Mouse (Mus musculus) midbrain, embryonic 12.5 days (tissue): ENCODE data around the gene Elk3. TPM values are rescaled to one million over a fixed set of nuclear protein-coding genes. Genes with fewer than 3 reads are reported as not detected.

Experiments
- ATAC-seq: fragments of 200-750 bp; cut with Nextera tagmentation; 2 replicates; pipeline ENCODE4 v1.8.0; 2017; ENCODE audit warnings: low read depth, moderate TSS enrichment, moderate library complexity; ENCODE audit not compliant: low FRiP score
- H3K27ac ChIP-seq: fragments of 300-500 bp; sonication (generic); replicated peaks from 2 replicates; pipeline ENCODE4 v1.5.1; 2016; ENCODE audit warnings: mild to moderate bottlenecking
- H3K27me3 ChIP-seq: fragments of 300-500 bp; sonication (generic); 2 replicates; pipeline ENCODE4 v1.6.1; 2016; ENCODE audit warnings: mild to moderate bottlenecking
- H3K36me3 ChIP-seq: fragments of 300-500 bp; sonication (generic); 2 replicates; pipeline ENCODE4 v1.6.1; 2016
- H3K4me1 ChIP-seq: fragments of 300-500 bp; sonication (generic); 2 replicates; pipeline ENCODE4 v1.6.1; 2016
- H3K4me2 ChIP-seq: fragments of 300-500 bp; sonication (generic); replicated peaks from 2 replicates; pipeline ENCODE4 v1.6.1; 2016; ENCODE audit warnings: mild to moderate bottlenecking, moderate library complexity
- H3K4me3 ChIP-seq: fragments of 300-500 bp; sonication (generic); 2 replicates; pipeline ENCODE4 v1.5.1; 2016; ENCODE audit warnings: mild to moderate bottlenecking
- H3K9ac ChIP-seq: fragments of 300-500 bp; sonication (generic); replicated peaks from 2 replicates; pipeline ENCODE4 v1.6.1; 2016; ENCODE audit warnings: mild to moderate bottlenecking, moderate library complexity
- H3K9me3 ChIP-seq: fragments of 300-500 bp; sonication (generic); 2 replicates; pipeline ENCODE4 v1.6.1; 2016; ENCODE audit warnings: mild to moderate bottlenecking
- WGBS: fragments of 180-500 bp; shearing (Covaris S2); methylation state at CpG from one replicate; pipeline ENCODE4 v1.1.7; 2016; 5-methylcytosine and 5-hydroxymethylcytosine counted together
- polyA plus RNA-seq: library from polyadenylated mRNA; unstranded; fragments of >200 nt; fragmentation: Nextera tagmentation; extraction: Ambion mirVana; gene quantifications from 2 replicates; pipeline ENCODE4 v1.2.1, GENCODE M21; 2016

The Elk3 gene
- polyA plus RNA-seq, 1 experiment from 2014 or later, result 11.3 TPM

DNA sequence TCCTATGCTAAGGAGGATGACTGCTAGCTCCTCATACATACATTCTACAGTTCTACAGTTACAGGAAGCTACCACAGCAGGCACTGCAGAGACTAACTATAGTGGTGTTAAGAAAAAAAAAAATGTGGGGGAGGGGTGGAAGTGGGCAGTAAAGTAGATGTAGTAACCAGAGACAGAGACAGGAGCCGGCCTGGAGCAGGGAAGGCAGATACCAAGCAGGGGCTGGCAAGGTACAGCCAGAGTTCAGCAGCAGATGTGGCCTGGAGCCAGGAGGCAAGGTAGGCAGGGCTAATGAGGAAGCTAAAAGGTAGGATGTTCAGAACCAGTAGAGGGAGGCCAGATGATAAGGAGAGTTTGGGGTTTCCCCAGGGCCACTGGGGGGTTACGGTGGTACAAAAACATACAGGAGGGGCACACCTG is 36.6 kb downstream of the Elk3 start:
- Histone ChIP-seq H3K4me3 (no peak overlapping the region), H3K27ac (no peak overlapping the region), H3K9ac (no peak overlapping the region)

DNA sequence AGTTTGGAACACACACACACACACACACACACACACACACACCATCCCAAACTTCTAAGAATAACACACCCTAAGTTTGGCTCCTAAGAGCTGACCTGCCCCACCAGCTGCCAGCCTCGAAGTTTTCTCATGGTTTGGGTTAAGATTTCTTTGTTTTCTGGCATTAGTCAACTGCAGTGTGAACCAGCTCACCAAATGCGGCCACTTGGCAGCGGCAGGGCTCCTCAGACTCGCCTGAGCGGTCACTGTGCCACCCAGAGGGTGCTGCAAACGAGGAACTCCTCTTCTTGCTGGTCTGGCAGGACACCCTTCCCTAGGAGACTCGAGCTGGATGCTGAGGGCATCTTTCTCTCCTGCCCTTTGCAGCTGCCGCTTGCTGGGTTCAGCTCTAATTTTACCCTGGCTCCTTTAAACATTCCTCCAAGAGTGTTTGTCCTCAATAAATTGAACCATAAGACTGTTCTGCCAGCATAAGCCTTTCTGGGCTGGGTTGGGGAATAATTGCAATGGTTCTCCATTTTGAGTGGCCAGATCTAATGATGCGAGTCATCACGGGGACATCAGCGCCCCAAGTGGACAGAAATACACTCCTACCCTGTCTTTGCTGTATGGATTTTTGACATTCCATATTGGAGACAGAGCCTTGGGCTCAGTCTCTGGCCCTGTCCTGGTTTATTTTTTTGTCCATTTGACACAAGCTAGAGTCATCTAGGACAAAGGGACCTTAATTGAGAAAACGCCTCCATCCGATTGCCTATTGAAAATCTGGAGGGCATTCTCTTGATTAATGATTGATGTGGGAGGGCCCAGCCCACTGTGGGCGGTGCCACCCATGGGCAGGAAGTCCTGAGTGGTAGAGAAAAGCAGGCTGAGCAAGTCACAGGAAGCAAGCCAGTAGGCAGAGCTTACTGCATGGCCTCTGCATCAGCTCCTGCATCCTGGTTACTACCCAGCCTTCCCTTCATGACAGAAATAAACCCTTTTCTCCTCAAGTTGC is 37.7 kb downstream of the Elk3 start:
- Histone ChIP-seq H3K27me3 (peaks cover 4% of the 10 kb centered on the region; the same call in 1 of the 2 replicates), H3K36me3 (no peaks in the 10 kb centered on the region), H3K4me2 (no peak overlapping the region), H3K27ac (no peak overlapping the region), H3K9ac (no peak overlapping the region), H3K4me3 (no peak overlapping the region), H3K9me3 (no peaks in the 10 kb centered on the region), H3K4me1 (peaks cover 28% of the 10 kb centered on the region)
- WGBS, result 83% methylated on average over 14 of the region's 14 CpGs
- no peak for ATAC-seq

More for the DNA sequence above, 36.6 kb downstream of the Elk3 start:
- no peak for ATAC-seq
- Histone ChIP-seq H3K4me1 (peaks cover 28% of the 10 kb centered on the region), H3K4me2 (no peak overlapping the region), H3K9me3 (no peaks in the 10 kb centered on the region), H3K27me3 (peaks cover 4% of the 10 kb centered on the region; the same call in 1 of the 2 replicates), H3K36me3 (no peaks in the 10 kb centered on the region)
- 78% methylated on average over 2 of the region's 2 CpGs for WGBS

DNA sequence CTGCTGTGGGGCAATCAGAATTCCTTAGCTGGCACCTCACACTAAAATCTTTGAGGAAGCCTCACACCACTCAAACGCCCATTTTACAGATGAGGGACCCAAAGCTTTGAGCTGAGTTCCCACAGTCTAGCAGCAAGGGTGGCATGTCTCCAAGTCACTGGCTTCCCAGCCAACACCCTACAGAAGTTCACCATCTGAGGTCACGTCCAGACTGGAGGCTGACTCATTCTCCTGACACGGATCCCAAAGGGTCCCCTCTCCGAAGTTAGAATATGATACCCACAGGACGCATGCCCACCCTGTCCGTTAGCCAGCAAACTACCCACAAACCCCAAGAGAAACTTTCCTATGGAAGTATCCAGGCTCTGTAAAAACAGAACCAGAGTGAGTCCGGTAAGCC is 39.1 kb downstream of the Elk3 start:
- Histone ChIP-seq H3K4me2 (no peak overlapping the region), H3K9ac (no peak overlapping the region), H3K9me3 (no peaks in the 10 kb centered on the region), H3K27ac (no peak overlapping the region), H3K4me1 (peaks cover 22% of the 10 kb centered on the region), H3K36me3 (no peaks in the 10 kb centered on the region), H3K27me3 (no peaks in the 10 kb centered on the region), H3K4me3 (no peak overlapping the region)
- WGBS, result 86% methylated on average over 7 of the region's 7 CpGs
- ATAC-seq, result no peak

DNA sequence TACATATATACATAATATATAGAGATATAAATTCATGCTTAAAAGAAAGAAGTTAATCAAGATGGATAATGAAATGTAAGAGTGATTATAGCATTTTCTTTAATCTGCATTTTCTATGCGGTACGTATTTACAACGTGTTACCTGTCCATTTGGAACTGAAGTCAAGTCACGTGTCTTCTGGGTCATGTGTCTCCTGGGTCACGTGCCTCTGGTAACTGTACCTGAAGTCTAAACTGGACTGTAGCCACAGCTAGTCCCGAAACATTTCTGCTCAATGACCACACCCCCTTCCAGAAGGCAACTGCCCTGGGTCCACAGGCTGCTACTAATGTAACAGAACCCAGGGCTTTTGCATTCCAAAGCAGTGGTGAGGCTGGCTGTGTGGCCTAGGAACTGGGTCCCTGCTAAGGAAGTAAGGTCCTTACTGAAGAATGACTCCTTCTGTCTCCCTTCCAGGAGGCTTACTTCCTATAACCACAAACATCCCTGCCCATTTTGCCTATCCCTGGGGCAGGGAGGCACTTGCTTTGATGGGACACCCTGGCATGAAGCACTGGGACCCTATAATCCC is 40.0 kb downstream of the Elk3 start:
- Histone ChIP-seq H3K36me3 (no peaks in the 10 kb centered on the region), H3K9ac (no peak overlapping the region), H3K4me1 (peaks cover 13% of the 10 kb centered on the region), H3K9me3 (no peaks in the 10 kb centered on the region), H3K4me3 (no peak overlapping the region), H3K27ac (no peak overlapping the region), H3K27me3 (no peaks in the 10 kb centered on the region), H3K4me2 (no peak overlapping the region)
- WGBS, result 89% methylated on average over 6 of the region's 6 CpGs
- no peak for ATAC-seq

DNA sequence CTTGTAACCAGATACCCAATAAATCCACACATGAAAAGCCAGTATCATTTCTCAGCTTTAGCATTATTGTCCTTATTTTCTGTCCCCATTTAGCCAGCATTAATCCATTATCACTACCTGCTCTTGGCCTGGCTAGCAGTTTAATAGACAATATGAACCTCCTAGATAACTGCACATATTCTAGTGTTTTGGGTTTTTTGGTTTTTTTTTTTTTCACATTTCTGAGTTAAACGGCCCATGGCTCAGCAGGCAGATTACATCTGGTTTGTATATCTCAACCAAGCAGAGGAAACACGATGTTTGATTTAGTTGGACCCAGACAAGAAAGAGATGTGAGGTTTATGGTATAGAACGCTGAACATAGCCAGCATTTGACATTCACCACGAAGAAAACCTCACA is 41.2 kb downstream of the Elk3 start:
- no peak for ATAC-seq
- Histone ChIP-seq H3K9me3 (no peaks in the 10 kb centered on the region), H3K4me2 (no peak overlapping the region), H3K9ac (no peak overlapping the region), H3K27ac (no peak overlapping the region), H3K27me3 (no peaks in the 10 kb centered on the region), H3K36me3 (no peaks in the 10 kb centered on the region), H3K4me3 (no peak overlapping the region), H3K4me1 (peaks cover under 1% of the 10 kb centered on the region; the same call in 1 of the 2 replicates)
- 82% methylated on average over 4 of the region's 4 CpGs for WGBS

DNA sequence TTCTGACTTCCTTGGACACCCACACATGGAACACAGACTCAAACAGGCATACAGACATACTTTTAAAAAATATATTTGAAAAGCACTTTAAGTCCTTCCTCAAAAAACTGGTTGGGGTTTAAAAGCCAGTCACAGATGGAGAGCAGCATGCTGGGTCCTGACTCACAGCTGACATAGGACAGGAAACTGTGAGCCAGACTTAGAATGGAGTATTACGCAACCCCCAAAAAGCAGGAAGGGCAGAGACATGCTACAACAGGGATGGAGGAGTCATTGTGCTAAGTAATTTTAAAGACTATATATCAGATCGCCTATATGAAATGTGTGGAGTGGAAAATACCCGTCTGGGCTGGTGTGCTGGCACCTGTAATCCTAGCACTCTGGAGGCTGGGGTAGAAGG is 42.6 kb downstream of the Elk3 start:
- H3K9ac ChIP-seq, result no peak overlapping the region
- no peaks in the 10 kb centered on the region for H3K27me3 ChIP-seq
- no peak overlapping the region for H3K4me2 ChIP-seq
- H3K4me3 ChIP-seq, result no peak overlapping the region
- ATAC-seq, result no peak
- WGBS, result 96% methylated on average over 3 of the region's 3 CpGs
- H3K9me3 ChIP-seq, result no peaks in the 10 kb centered on the region
- H3K4me1 ChIP-seq, result peaks cover 10% of the 10 kb centered on the region
- H3K36me3 ChIP-seq, result no peaks in the 10 kb centered on the region
- no peak overlapping the region for H3K27ac ChIP-seq

DNA sequence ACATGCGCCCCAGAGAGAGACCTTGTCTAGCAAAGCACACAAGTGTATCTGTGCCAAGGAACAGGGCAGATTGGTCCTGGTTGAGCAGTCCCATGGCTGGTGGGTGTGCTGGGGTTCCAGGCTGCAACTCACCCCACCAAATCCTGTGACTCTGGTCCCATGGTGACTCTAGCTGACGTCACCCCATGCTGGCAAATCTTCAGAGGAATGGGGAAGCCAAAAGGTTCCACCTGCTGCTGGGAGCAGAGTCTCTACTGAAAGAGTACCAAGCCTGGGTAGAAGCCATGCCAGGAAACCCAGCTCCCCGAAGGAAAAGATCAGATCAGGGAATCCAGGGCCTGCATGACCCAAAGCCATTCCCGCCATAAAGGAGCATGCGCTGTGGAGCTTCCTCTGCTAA is 43.4 kb downstream of the Elk3 start:
- no peak overlapping the region for H3K9ac ChIP-seq
- H3K27ac ChIP-seq, result no peak overlapping the region
- H3K4me2 ChIP-seq, result no peak overlapping the region
- H3K4me3 ChIP-seq, result no peak overlapping the region
- peaks cover 19% of the 10 kb centered on the region for H3K4me1 ChIP-seq
- H3K36me3 ChIP-seq, result no peaks in the 10 kb centered on the region
- ATAC-seq, result no peak
- 91% methylated on average over 5 of the region's 5 CpGs for WGBS
- no peaks in the 10 kb centered on the region for H3K27me3 ChIP-seq
- H3K9me3 ChIP-seq, result no peaks in the 10 kb centered on the region

DNA sequence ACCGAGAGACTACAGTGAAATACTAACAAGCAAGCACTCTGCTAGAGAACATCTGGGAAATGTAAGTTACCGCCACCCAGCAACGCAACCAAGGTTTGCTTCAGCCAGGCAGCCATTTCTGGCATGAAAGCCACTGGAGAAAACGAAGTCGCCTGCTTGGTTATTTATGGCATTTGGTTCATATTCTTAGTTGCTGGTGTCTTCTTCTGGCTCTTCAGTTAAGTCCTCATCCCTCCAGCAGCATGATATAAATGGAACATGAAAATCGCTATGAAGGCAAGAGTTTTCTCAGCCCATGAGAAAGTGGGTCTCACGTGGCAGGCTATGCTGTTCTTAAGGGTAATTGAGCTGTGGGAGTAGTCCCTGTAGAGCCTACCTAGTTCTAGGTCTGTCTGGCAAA is 44.4 kb downstream of the Elk3 start:
- ATAC-seq, result no peak
- Histone ChIP-seq H3K36me3 (no peaks in the 10 kb centered on the region), H3K27me3 (no peaks in the 10 kb centered on the region), H3K4me3 (no peak overlapping the region), H3K4me2 (no peak overlapping the region), H3K27ac (no peak overlapping the region), H3K9ac (no peak overlapping the region), H3K9me3 (no peaks in the 10 kb centered on the region), H3K4me1 (peaks cover 28% of the 10 kb centered on the region)
- 94% methylated on average over 7 of the region's 7 CpGs for WGBS

DNA sequence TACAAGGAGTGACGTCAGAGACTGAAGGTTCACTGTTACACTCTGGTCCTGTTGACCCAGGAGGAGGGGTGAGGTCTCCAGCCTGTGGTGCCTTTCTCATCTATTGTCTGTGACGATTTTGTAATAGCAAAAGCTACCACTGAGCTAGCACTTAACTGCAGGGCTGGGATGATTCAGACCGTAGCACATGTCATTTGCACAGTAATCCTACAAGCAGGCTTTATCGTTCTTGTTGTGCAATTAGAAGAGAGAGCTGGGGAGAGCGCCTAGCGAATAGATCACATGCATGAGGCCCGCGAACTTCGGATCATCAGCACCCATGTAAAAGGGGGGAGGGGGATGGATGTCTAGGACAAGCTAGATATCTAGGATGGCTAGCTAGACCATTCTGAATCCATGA is 45.1 kb downstream of the Elk3 start:
- Histone ChIP-seq H3K4me2 (no peak overlapping the region), H3K4me3 (no peak overlapping the region), H3K9ac (no peak overlapping the region), H3K36me3 (no peaks in the 10 kb centered on the region), H3K4me1 (peaks cover 35% of the 10 kb centered on the region), H3K27ac (no peak overlapping the region), H3K9me3 (no peaks in the 10 kb centered on the region), H3K27me3 (no peaks in the 10 kb centered on the region)
- ATAC-seq, result no peak
- 80% methylated on average over 9 of the region's 9 CpGs for WGBS

DNA sequence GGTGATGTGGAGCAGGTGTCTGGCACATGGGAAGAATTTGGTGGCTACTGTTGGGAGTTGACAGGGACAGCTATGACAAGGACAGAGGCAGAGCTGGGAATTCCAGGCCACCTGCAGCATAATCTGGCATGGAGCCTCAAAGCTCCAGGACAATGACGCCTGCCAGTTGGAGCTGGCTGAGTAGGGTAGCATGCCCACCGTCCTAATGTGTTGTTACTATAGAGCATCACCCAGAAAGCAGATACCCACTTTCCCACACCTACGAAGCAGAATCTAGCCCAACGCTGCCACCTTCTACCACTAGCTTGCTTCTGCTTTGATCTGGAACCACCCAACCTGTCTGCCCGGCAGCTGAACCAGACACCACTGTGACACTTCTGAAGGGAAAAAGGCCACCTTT is 46.9 kb downstream of the Elk3 start:
- Histone ChIP-seq H3K36me3 (no peaks in the 10 kb centered on the region), H3K27ac (no peak overlapping the region), H3K4me2 (no peak overlapping the region), H3K9me3 (no peaks in the 10 kb centered on the region), H3K27me3 (no peaks in the 10 kb centered on the region), H3K4me1 (peaks cover 35% of the 10 kb centered on the region), H3K9ac (no peak overlapping the region), H3K4me3 (no peak overlapping the region)
- whole genome bisulfite sequencing, result 78% methylated on average over 5 of the region's 5 CpGs
- no peak for ATAC-seq

DNA sequence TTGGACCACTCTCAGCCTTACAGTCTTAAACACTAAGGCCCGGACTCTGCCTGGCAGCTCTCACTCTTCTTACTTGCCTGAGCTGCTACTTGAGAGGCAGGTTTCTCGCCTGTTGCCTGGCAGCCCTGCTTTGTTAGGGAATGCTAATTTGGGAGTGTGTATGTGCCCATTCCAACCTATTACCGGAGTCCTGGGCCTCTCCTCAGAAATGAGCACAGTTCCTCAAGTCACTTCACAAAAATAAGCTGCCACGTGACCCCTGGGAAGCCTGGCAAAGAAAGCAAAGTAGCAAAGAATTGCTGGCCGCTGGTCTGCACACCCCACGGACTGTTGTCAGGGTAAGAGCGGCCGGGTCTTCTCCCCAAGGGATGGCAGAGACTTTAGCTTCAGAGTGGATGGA is 47.5 kb downstream of the Elk3 start:
- Histone ChIP-seq H3K9me3 (no peaks in the 10 kb centered on the region), H3K36me3 (no peaks in the 10 kb centered on the region), H3K4me2 (no peak overlapping the region), H3K9ac (no peak overlapping the region), H3K4me1 (peaks cover 35% of the 10 kb centered on the region), H3K27me3 (no peaks in the 10 kb centered on the region), H3K27ac (no peak overlapping the region), H3K4me3 (no peak overlapping the region)
- peak; percentile 44; the same call in 1 of the 2 replicates for ATAC-seq
- 41% methylated on average over 8 of the region's 8 CpGs for WGBS

DNA sequence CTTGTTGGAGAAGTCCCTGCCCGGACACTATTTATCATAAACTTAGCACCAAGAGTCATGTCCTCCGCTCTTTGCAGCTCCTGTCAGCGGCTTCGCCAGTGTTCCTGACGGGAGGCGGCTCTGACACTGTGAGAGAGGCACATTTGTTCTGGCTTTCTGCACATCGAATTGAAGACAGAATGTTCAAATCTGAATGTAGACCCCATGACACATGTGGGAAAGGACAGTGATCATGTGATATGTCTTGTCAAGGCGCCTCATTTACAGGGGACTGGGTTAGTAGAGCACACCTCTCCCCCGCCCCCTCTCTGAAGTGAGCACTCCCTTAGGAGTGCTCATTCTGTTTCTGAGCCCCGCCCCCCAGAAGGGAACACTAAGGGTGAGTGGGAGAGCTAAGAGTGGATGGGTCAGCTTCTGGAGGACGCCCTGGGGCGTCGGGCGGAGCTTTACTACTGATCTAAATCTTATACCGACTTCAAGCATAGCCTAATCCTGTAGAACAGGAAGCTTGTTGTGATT is 48.9 kb downstream of the Elk3 start:
- WGBS, result 12% methylated on average over 15 of the region's 15 CpGs
- peak overlapping the region; percentile 17; the same call in 1 of the 2 replicates for H3K9ac ChIP-seq
- H3K27me3 ChIP-seq, result no peaks in the 10 kb centered on the region
- peak; percentile 68 for ATAC-seq
- no peaks in the 10 kb centered on the region for H3K36me3 ChIP-seq
- peak overlapping the region; percentile 43 for H3K4me2 ChIP-seq
- H3K9me3 ChIP-seq, result no peaks in the 10 kb centered on the region
- peaks cover 37% of the 10 kb centered on the region for H3K4me1 ChIP-seq
- H3K27ac ChIP-seq, result no peak overlapping the region
- H3K4me3 ChIP-seq, result no peak overlapping the region
